Mouse (Mus musculus) inflammation-experienced regulatory T-cells, adult 6 months (primary cell): ENCODE measurements around the gene Arhgap25. TPM values are rescaled to one million over a fixed set of nuclear protein-coding genes. Genes with fewer than 3 reads are reported as not detected.
"Not testable (repeated sequence)": the region's sequence is repeated elsewhere in the genome, so short reads cannot be mapped to it uniquely, and the experiment has no call there.

ENCODE experiments used
- ATAC-seq: one replicate; pipeline ENCODE4 v1.8.0; 2017
- polyA plus RNA-seq, 3 experiments: library from polyadenylated mRNA; unstranded; fragments of 100-300 nt; shearing (Covaris generic); gene quantifications; one replicate each; pipeline ENCODE4 v1.2.1; 2017

Arhgap25 gene
- polyA plus RNA-seq, 3 experiments from 2014 or later, result 77.8 to 111 (median 105) TPM

DNA sequence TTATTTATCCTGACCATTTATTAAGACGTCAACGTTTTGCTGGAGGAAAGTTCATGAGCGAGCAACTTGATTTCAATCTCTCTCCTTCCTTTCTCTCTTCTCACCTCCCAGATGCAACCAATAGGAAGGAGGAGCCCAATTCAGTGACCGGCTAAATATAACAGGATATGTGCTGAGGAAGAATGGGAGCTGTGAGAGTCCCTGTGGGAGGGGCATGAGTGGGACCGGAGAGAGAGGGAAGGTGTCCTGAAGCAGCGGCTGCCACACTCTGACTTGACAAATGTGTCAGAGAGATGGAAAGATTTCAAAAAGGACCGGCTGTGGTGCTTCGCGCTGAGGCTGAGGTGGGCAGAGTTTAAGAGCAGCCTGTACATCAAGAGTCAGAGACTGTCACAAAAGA lies 2.6 kb upstream of the Arhgap25 start:
- ATAC-seq, result no peak

DNA sequence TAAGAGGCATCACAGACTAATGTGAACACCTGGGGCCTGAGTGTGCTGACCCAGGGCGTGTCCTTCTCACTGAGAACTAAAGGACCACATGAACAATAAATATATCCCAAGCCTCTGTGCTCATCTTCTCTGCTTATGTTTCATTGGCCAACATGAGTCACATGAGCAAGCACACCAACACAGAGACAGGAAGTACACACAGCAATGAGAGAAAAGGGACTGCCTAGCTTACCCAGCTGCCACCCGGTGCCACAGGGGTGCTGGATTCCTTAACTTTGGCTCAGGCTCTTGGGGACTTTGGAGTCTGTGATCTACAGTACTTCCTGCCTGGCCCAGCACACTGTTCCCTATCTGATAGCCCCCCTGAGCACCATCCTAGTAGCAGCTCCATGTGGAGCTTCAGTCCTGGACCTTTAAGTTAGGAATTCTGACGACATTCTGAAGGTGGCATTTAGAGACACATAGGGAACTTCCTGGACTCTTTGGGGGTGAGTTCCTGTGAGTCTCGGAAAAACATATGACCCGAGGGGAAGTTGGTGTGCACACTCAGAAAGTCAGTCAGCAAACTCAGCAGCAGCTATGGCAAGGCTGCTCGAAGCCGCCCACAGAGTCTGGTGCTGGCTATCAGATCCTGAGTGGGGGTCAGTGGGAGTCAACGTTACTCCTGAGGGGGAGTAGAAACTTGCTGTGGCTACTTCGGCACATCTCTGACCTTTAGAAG lies 2.0 kb upstream of the Arhgap25 start:
- peak; percentile 80 for ATAC-seq

DNA sequence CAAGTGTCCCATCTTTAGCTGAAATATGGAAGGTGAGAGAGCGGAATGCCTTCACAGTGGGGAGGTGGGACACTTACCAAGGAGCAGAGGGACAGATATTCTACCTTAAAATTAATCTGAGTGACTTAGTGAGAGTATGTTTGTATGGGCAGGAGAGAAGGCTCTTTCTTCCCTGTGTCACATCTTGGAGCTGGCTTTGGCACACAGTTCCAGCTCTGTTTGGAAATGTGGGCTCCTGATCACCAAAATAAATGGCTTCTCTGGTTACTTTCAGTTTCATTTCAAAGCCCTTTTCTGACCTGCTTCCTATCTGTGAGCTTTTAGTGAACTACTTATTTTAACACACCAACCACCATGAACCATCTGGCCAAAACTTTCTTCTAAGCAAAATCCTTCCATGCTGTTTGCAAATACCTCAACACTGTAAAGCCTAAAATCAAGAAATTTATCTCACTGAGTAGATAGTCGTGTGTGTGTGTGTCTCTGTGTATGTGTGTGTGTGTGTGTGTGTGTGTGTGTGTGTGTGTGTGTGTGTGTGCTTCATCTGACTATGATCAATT lies 1.5 kb downstream of the Arhgap25 start:
- ATAC-seq, result peak; percentile 16

DNA sequence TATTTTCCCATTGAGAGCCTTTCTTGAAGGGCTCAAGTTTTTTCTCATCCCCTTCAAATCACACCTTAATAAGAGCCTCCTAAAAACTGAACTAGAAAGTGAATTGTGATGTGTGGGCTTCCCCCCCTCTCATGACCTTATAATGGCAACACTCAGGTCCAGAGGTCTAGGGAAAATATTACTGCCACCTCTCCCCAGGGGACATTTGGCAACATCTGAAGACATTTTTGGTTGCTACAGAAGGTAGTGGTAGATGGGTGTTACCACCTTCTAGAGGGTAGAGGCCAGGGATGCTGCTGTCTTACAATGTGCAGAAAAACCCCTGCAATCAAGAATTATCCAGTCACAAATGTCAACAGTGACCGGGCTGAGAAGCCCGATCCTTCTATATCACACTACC lies 2.7 kb downstream of the Arhgap25 start:
- ATAC-seq, result no peak

DNA sequence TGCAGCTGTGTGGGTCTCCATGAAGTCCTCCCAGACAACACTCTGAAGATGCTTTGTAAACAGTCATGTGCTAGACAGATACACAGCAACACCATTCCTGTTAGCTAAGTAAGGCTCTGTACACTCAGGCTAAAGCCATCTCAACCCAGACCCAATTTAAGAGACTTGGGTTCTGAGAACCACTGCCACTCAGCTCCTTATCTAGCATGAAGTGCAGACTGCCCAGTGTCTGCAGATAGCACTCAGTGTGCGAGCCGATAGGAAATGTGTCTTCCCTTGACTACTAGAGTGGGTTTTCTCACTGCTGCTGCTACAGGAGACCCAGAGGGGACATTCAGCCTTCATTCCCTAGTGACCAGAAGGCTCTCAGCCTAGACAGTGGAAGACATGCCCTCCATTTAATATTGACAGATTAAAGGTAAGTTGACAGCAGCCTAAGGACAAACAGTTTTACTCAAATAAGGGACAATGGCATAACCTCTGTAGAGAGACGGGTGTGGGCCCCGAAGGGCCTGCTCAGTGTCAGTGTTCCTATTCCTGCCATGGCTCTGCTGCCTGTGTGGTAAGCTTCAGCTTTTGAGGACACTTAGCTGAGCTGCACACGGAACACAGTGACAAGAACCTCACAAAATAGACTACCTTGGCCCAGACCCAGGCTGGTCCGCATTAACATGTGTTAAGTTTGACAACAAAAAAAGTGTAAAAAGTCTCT lies 5.1 kb downstream of the Arhgap25 start:
- ATAC-seq, result no peak

DNA sequence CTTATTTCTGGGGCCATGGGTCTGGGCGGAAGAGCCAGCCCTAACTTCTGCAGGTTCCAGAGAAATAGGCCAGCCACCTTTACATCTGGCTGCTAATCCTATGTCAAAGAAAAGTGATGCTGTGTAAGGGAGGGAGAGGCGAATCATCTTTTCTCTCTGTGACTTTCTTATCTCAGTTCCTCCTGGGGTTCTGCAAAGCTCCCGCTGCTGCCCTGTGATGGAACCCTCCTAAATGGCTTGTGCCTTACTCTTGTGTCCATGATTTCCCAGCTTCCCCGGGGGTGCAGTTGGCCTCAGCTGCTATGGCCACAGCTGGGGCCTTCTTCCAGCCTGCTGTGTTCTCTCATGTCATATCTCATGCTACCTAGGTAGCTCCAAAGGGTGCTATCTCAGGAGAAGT lies 5.7 kb downstream of the Arhgap25 start:
- ATAC-seq, result no peak

DNA sequence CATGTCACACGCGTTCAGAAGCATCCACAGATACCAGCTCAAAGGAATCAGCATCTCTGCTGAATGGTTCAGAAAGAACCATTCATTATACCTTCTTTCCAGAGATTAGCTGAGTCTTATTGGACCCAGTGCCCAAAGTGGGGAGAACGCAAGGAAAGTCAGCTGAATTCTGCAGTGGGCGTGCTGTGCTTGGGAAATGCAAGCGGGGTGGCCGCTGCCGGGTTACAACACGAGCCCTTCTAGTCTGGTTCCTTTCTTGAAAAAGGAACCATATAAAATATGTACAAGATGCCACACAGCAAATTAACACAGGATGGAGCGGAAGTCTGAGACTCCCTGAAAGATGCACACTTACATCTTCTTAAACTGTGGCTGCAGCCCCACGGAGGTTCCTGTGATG lies 7.9 kb downstream of the Arhgap25 start:
- ATAC-seq, result no peak

DNA sequence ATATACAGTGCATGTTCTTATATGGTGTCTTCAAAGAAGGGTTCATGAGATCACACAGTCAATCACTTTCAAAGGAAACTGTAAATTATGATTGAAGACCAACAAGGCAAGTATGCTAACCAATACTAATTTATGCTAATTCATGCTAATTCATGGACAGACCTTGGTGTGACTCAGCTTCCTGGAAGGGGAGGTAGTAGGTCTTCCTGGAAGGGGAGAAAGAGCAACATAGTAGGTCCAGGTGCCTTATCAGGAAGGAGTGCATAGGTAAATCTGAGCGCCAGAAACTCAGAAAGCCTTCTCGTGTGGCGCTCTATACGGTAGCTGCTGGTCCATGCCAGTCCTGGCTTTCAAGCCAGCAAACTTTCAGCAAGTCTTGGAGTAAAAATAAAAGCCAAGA lies 8.8 kb downstream of the Arhgap25 start:
- ATAC-seq, result peak; percentile 64

DNA sequence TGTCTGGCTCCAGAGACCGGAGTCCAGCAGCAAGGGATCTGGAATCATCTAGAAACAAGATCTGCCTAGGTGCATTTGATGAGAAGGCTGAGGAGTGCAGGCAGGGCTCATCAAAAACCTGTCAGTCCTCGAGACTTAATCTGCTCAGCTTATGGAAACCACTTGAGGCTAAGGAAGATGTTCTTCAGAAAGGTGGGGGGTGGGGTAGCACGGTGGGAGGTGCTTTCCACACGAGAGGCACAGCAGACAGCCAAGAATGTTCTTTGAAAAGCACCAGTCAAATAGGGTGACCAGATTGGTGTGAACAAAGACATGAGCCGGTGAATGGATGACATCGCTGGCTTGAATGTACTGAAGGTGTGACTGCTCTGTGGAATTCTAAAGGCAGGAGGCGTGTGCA lies 9.3 kb downstream of the Arhgap25 start:
- ATAC-seq, result peak; percentile 16

DNA sequence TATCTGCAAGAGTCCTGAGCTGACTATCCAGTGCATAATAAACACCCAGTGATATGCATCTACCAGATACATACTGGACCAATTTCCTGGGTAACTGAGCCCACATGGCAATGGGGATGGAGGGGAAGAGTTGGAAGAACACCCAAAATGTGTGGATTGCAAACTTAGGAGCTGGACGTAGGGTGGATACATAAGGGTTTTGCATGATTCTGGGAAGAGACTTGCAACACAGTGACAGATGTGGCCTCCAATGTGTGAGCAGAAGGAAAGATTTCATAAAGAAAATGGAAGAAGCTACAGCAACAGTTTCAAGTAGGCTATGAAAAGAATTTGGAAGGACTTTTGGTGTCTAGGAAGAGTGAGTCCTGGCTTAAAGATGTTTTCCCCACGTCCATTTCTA lies 10.0 kb downstream of the Arhgap25 start:
- no peak for ATAC-seq

DNA sequence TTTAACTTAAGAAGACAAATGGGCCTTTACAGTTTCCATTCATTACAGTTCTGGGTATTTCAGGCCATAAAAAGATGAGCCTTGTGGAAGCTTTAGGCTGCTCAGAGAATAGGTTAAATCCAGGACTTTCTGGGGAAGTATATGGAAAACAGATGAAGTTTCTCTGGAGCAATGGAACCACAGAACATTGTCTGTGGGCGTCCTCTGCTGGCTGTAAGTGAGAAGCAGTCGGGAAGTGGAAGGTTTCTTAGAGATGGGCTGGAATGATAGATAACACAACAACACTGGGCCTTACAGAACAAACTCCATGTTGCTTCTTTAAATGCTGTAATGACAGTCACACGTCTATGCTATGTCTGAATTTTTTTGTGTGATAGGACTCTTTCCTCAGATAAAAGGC lies 10.8 kb downstream of the Arhgap25 start:
- ATAC-seq, result peak; percentile 27

DNA sequence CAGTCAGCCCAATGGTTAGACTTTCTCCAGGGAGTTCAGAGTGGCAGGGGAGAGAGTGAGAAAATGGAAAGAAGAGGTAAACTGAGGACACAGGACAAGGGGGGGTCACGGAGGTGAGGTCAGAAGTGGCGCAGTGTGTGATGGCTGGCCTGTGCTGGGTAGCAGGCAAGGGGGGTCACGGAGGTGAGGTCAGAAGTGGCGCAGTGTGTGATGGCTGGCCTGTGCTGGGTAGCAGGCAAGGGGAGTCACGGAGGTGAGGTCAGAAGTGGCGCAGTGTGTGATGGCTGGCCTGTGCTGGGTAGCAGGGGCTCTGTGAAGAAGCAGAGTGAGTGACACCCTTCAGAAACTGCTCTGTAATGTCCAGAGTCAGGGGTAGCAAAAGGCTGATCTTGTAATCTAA lies 11.4 kb downstream of the Arhgap25 start:
- not testable (repeated sequence) for ATAC-seq

DNA sequence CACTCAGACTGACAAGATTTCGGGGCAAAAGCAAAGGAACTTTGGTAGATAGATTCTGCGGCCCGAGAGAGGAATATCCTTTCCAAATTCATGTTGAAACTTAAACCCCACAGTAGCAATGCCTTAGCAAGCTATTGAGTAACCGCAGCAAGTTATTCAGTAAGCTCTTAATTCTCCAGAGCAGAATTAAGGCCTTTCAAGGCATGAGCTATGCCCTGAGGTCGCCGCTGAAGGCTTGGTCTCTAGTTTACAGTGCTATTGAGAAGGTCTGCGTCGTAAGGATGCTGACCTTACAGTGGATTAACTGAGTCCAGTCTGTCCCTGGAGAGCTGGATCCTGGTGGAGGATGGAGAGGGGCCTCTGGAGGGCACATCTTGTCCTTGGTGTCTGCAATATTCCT lies 12.5 kb downstream of the Arhgap25 start:
- no peak for ATAC-seq

DNA sequence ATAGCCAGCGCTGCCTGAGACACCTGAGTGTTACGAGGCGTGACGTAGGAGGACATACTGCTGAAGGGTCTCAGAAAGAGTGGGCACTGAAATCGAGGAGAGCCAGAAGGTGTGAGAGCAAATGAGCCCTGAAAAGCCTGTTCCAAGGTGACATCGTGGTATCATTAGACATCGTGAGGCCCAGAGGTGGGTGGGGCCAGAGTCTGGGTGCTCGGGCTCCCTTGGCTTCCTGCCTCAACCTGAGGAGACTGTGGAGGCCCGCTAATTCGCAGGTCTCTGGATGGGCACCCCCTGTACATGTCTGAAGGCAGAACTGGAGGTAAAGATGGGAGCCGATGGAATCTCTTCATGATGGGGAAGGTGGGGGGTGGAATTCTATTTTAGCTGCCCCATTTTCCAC lies 13.2 kb downstream of the Arhgap25 start:
- peak; percentile 22 for ATAC-seq

DNA sequence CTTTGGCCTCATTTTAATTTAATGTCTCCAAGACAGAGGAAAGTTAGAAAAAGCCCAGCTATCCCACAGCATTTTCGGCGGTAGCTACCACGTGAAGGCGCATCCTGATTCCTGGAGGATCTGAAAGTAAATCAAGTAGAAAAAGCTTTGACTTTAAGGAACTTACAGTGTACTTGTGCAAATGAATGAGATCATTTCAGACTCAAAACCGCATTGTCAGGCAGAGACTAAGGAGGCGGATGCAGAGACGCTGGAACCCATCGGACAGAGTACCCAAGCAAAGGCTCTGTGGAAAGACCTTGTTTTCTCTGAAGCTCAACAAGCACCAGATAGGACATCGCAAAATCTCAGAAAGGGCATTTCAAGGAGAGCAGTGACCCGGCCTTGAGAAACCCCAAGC lies 14.4 kb downstream of the Arhgap25 start:
- ATAC-seq, result no peak

DNA sequence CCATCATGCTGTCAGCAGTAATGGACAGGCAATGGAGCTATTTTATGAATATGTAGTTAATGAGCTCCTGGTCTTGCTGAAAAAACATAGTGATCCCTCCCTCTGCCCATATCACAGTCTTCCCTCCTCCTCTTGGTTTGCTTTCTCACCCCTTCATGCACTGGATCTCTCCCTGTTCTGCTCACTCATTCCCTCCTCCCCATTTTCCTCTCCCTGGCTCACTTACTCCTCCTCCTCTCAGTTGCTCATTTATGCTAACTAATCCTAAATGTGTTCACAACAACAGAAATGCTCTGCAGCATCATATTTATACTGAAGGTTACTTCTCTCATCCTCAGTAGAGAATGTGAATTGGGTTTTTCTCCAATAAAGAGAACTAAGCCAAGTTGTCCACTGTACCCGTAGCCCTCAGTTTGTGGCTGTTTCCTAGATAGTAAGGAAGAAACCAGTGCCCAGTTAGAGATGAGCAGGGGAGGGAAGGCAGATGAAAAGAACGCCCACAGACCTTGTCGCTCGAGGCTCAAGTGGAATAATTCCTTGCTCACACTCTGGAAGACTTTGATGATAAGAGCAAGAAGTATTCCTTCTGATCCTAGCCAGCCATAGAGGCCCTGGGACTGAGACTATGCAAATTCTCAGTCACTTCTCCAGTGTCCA lies 15.2 kb downstream of the Arhgap25 start:
- ATAC-seq, result no peak

DNA sequence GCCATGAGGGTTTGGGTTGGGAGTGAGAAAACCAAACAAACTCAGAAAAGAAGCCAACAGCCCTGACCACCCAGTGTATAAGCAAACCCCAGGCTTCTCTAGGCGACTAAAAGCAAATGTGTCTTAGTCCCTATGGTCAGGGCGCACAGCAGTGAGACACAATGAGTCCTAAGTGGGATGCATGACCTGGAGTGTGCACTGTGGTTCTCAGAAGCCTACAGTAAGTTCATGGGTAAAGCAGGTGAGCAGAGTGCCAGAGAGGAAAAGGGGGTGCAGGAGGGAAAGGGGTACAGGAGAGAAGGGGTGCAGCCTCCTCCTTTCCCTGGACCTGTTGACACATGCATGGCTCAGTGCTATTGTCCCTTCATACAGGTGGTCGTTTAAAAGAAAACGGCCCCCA lies 18.7 kb downstream of the Arhgap25 start:
- ATAC-seq, result no peak

DNA sequence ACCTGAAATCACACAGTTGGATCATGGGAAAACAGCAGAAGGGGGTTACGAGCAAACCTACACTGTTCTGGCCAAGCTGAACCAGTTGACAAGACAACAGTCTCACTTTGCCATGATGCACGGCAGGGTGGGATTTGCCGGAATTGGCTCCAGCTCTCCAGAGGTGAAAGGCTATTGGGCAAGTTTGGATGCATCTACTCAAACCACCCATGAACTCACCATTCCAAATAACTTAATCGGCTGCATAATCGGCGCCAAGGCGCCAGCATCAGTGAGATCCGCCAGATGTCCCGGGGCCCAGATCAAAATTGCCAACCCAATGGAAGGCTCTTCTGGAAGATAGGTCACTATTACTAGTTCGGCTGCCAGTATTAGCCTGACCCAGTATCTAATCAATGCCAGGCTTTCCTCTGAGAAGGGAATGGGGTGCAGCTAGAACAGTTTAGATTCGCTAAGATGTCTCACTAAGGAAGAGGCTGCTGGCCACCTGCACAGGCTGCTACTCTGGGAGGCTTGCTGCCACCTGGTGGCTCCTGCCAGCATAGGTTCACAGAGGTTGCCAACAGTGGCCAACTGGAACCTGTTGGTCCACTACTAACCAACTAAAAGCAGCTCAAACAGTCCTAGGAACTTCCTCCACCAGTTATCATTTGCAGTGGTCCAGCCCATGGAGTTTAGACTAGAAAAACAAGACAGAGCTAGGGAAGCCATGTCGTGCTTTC lies 19.9 kb downstream of the Arhgap25 start:
- ATAC-seq, result peak; percentile 61

DNA sequence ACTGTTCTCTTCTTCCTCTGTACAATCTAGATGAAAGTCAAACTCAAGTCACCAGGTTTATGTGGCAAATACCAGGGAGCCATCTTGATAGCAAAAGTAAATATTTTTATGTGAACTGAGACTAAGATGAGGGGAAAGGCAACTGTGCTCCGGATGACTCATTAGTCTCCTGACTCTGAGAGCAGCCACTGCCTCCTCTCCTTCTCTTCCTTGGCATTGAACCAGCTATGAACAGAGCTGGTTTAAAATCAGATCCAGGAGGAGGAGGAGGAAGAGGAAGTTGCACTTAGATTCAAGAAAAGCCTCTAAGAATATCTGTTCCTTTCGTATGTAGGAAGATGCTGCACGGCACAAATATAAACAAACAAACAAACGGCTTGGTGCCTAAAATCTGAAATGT lies 22.1 kb downstream of the Arhgap25 start:
- peak; percentile 59 for ATAC-seq

DNA sequence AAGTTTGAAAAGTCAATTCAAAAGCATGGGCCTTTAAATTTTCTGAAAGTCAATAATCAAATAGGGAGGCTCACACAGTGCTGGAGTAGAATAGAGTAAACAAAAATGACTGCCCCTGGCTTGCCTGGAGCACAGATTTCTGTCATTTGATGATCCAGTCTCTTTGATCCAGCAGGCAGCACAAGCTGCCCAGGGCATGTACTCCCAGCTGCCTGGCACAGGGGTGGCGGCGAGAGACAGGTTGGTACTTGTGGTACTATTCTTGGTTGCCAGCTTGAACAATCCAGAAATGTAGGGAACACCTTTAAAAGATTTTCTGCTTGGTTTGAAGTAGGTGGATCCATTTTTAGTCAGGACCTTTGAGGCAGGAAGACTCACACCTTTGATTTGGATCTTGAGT lies 23.3 kb downstream of the Arhgap25 start:
- ATAC-seq, result no peak

DNA sequence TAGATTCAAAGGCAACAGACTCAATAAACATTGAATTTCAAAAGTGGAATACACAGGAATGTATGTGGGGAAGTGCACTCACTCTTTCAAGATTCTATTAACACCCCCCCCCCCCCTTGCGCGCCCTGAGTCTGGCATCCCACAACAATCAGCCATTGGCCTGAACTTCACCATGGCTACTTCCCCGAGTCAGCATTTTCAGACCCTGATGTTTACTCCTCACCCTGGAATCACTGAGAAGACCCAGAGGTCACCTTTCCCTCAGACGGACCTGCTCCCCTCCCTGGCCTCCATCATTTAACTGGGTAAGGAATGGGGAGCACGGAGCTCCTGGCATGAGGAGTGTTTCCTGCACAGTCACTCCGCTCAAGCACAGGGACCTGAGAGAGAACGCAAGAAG lies 28.2 kb downstream of the Arhgap25 start:
- no peak for ATAC-seq

DNA sequence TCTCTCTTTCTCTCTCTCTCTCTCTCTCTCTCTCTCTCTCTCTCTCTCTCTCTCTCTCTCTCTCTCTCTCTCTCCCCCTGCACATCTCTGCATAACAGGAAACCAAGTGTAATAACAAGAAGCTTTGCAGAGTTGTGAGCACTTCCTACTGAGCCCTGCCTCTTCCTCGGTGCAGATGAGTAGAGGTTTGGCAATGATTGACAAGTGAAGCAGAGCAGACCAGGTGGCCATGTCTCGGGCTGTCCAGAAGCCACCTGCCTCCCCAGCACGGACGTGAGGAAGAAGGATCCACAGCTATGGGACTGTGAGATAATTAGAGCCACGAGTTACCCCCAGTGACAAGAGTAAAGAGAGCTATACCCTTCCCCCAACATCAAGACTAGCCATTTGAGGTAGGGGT lies 29.1 kb downstream of the Arhgap25 start:
- peak; percentile 59 for ATAC-seq

DNA sequence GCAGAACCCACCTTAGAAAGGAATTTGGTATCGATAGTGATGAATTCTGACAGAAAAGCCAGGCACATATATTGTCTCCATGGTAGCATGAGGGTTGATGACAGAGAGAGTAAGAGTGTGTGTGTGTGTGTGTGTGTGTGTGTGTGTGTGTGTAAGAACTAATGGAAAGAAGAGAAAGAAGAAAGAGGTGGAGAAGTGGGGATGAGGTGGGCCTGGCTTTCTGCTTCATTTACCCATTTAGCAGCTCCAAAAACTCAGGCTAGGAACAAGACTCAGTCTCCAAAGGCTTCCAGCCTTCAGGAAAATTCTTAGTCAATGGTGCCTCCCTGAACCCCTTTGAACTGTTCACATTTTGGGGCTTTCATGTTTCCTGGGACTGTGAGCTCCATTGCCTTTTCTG lies 29.5 kb downstream of the Arhgap25 start:
- no peak for ATAC-seq
